Mouse (Mus musculus) C2C12 (cell line): ENCODE measurements around the gene Ctnnbl1. TPM values are rescaled to one million over a fixed set of nuclear protein-coding genes. Genes with fewer than 3 reads are reported as not detected.

ENCODE experiments used
- H3K27me3 ChIP-seq: one replicate; pipeline ENCODE4 v1.6.1; 2011; ENCODE audit not compliant: control insufficient read depth, insufficient read depth, insufficient read length
- H3K36me3 ChIP-seq: one replicate; pipeline ENCODE4 v1.6.1; 2011; ENCODE audit not compliant: control insufficient read depth, insufficient read depth
- H3K4me3 ChIP-seq: one replicate; pipeline ENCODE4 v1.5.1; 2011; ENCODE audit warnings: mild to moderate bottlenecking, control low read depth; ENCODE audit not compliant: poor library complexity, insufficient read depth, severe bottlenecking
- H3K79me2 ChIP-seq: one replicate; pipeline ENCODE4 v1.6.1; 2011; ENCODE audit not compliant: control insufficient read depth, insufficient read depth
- H3K79me3 ChIP-seq: one replicate; pipeline ENCODE4 v1.6.1; 2011; ENCODE audit warnings: low read depth, control low read depth
- H3ac ChIP-seq: one replicate; pipeline ENCODE3; 2011; ENCODE audit warnings: low read depth; ENCODE audit not compliant: control insufficient read depth, insufficient read length
- CEBPB ChIP-seq: IDR thresholded peaks from one replicate; pipeline ENCODE4 v1.6.1; 2011; ENCODE audit warnings: low read depth, mild to moderate bottlenecking, control low read depth, moderate library complexity
- CTCF ChIP-seq: IDR thresholded peaks from one replicate; pipeline ENCODE4 v1.5.1; 2011; ENCODE audit not compliant: control insufficient read depth, insufficient read depth, insufficient read length
- FOSL1 ChIP-seq: IDR thresholded peaks from one replicate; pipeline ENCODE4 v1.8.0; 2011; ENCODE audit warnings: mild to moderate bottlenecking, low read length; ENCODE audit not compliant: poor library complexity, insufficient read depth, severe bottlenecking
- MAX ChIP-seq: IDR thresholded peaks from one replicate; pipeline ENCODE4 v1.6.1; 2011; ENCODE audit warnings: mild to moderate bottlenecking, control low read depth
- MYOD1 ChIP-seq: IDR thresholded peaks from one replicate; pipeline ENCODE4 v1.6.1; 2011; ENCODE audit warnings: low read depth; ENCODE audit not compliant: control insufficient read depth, insufficient read length
- MYOG ChIP-seq: IDR thresholded peaks from one replicate; pipeline ENCODE4 v1.6.1; 2011; ENCODE audit not compliant: control insufficient read depth, insufficient read length; ENCODE audit errors: extremely low read depth
- USF1 ChIP-seq: IDR thresholded peaks from one replicate; pipeline ENCODE4 v1.6.1; 2011; ENCODE audit warnings: low read depth, mild to moderate bottlenecking, control low read depth, moderate library complexity
- polyA plus RNA-seq: library from polyadenylated mRNA; unstranded; fragments of >200 nt; fragmentation: generic; extraction: Trizol; gene quantifications from one replicate; pipeline ENCODE4 v1.2.1, GENCODE M21; 2012; ENCODE audit warnings: missing spikeins

Gene Ctnnbl1
- polyA plus RNA-seq, 1 experiment: 42.0 TPM

- Histone ChIP-seq H3K79me3 (no peaks in the 10 kb centered on the region), H3K36me3 (no peaks in the 10 kb centered on the region), H3ac (no peak overlapping the region), H3K79me2 (no peaks in the 10 kb centered on the region), H3K4me3 (no peak overlapping the region), H3K27me3 (peaks cover 89% of the 10 kb centered on the region)
- no peak for TF ChIP-seq CEBPB
- no peak for TF ChIP-seq CTCF
- TF ChIP-seq FOSL1: no peak
- TF ChIP-seq MAX: no peak
- no peak for TF ChIP-seq USF1
- no peak for TF ChIP-seq MYOD1
- TF ChIP-seq MYOG: no peak
Measured at GRCm38 (mm10) chr2:157924504-157924903, 187.3 kb downstream of the Ctnnbl1 start.

GRCm38 (mm10) chr2:157926502-157926901 lies 189.3 kb downstream of the Ctnnbl1 start:
- H3K79me3 ChIP-seq: no peaks in the 10 kb centered on the region
- H3K79me2 ChIP-seq: no peaks in the 10 kb centered on the region
- no peak overlapping the region for H3ac ChIP-seq
- H3K36me3 ChIP-seq: no peaks in the 10 kb centered on the region
- TF ChIP-seq MYOD1: no peak
- TF ChIP-seq MAX: no peak
- TF ChIP-seq MYOG: no peak
- no peak for TF ChIP-seq USF1
- H3K27me3 ChIP-seq: peaks cover 85% of the 10 kb centered on the region
- H3K4me3 ChIP-seq: no peak overlapping the region

GRCm38 (mm10) chr2:157926927-157927326 lies 189.7 kb downstream of the Ctnnbl1 start:
- Histone ChIP-seq H3K79me2 (no peaks in the 10 kb centered on the region), H3ac (no peak overlapping the region), H3K79me3 (no peaks in the 10 kb centered on the region), H3K27me3 (peaks cover 80% of the 10 kb centered on the region), H3K36me3 (no peaks in the 10 kb centered on the region), H3K4me3 (no peak overlapping the region)
- TF ChIP-seq USF1: no peak
- TF ChIP-seq MYOG: no peak
- TF ChIP-seq FOSL1: no peak
- no peak for TF ChIP-seq CEBPB
- TF ChIP-seq CTCF: no peak
- no peak for TF ChIP-seq MAX
- TF ChIP-seq MYOD1: no peak

GRCm38 (mm10) chr2:157927397-157927796 lies 190.2 kb downstream of the Ctnnbl1 start:
- H3K36me3 ChIP-seq: no peaks in the 10 kb centered on the region
- no peak for TF ChIP-seq CEBPB
- TF ChIP-seq FOSL1: no peak
- TF ChIP-seq USF1: no peak
- TF ChIP-seq MYOG: no peak
- TF ChIP-seq MYOD1: no peak
- no peak for TF ChIP-seq MAX
- TF ChIP-seq CTCF: no peak
- H3K79me3 ChIP-seq: no peaks in the 10 kb centered on the region
- H3K79me2 ChIP-seq: no peaks in the 10 kb centered on the region
- no peak overlapping the region for H3ac ChIP-seq
- no peak overlapping the region for H3K4me3 ChIP-seq
- H3K27me3 ChIP-seq: peaks cover 76% of the 10 kb centered on the region

- no peak for TF ChIP-seq CEBPB
- TF ChIP-seq MYOG: no peak
- TF ChIP-seq CTCF: no peak
- no peak for TF ChIP-seq MYOD1
- TF ChIP-seq FOSL1: no peak
- H3K36me3 ChIP-seq: no peaks in the 10 kb centered on the region
- no peaks in the 10 kb centered on the region for H3K79me2 ChIP-seq
- H3K27me3 ChIP-seq: peaks cover 72% of the 10 kb centered on the region
- no peak overlapping the region for H3ac ChIP-seq
- no peak overlapping the region for H3K4me3 ChIP-seq
- H3K79me3 ChIP-seq: no peaks in the 10 kb centered on the region
Measured at GRCm38 (mm10) chr2:157927815-157928214, 190.6 kb downstream of the Ctnnbl1 start.

GRCm38 (mm10) chr2:157932655-157933054 lies 195.5 kb downstream of the Ctnnbl1 start:
- TF ChIP-seq MAX: no peak
- no peak for TF ChIP-seq FOSL1
- no peak for TF ChIP-seq MYOD1
- no peak for TF ChIP-seq USF1
- TF ChIP-seq CTCF: no peak
- no peak for TF ChIP-seq MYOG
- TF ChIP-seq CEBPB: no peak
- Histone ChIP-seq H3K4me3 (no peak overlapping the region), H3K79me2 (no peaks in the 10 kb centered on the region), H3K79me3 (no peaks in the 10 kb centered on the region), H3K27me3 (peaks cover 43% of the 10 kb centered on the region), H3K36me3 (no peaks in the 10 kb centered on the region), H3ac (no peak overlapping the region)
